Mouse (Mus musculus): ENCODE results near the gene Brca2. TPM values are rescaled to one million over a fixed set of nuclear protein-coding genes. Genes with fewer than 3 reads are reported as not detected.

Gene Brca2
- polyA plus RNA-seq (2015; fragmentation: Illumina TruSeq; extraction: RNeasy Lipid Tissue Mini Kit (QIAGEN cat#74804); ENCODE audit: low read depth, low replicate concordance): 3.9 TPM

DNA sequence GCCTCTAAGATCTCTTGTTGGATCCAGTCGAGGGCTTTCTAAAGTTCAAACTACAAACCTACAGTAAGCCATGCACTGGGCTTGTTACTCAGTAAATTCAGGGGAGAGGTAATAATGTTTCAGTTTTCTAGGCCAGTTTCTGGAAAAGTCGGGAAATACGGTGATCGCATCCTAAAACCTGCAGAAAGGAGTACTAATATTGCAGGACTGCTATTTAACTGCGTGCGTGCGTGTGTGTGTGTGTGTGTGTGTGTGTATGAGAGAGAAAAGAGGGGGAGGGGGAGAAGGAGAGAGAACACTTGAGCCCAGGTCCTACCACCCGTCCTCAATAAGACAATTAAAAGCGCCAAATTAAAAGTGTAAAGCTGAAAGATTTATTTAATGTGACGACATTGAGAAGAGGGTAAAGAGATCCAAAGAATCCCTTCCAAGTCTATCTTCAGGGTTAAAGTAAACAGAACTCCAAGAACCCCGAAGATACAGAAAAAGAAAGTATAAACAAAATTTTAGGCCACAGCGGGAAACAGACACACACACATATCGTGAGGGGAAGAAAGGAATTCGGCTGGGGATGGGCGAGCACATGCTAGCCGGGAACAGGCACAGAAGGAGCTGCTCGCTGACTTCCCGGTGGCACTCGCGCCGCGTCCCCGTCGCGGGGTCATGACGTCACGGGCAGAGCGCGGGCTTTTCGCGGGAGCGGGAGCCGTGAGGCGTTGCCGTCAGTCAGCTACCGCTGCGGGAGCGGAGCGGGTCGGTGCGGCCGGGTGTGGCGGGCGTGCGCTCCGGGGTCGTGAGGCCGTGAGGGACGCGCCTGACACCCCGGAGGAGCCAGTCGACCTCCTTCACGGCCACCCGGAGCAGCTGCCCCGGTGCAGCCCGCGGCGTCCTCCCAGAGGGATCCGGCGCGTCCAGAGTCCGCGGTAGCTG, at the start of gene Brca2:
Gene Brca2, plus strand, starts transcription at position 694 of the 930 bp plus-strand sequence.

DNA sequence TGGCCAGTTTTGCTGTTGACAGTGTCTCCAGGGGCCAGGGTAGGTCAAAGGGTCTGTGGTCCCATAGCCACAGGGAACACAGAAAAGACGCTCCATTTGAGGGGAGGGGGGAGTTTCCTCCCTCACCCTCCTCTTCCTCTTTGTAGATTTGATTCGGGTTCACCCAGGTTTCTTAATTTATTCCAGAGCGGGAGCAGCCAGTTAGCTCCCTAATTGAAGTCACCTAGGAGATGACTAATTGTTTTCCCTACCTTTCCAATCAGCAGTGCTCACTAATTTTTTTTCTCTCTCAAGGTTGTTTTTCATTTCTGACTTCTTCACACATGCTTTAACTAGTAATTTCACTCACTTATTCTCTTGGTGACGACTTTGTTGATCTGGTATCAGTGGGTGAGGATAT, 4.4 kb upstream of the Brca2 start, which contains the start of gene Zar1l:
Gene Zar1l, minus strand, starts transcription at position 101 of the 400 bp plus-strand sequence.

DNA sequence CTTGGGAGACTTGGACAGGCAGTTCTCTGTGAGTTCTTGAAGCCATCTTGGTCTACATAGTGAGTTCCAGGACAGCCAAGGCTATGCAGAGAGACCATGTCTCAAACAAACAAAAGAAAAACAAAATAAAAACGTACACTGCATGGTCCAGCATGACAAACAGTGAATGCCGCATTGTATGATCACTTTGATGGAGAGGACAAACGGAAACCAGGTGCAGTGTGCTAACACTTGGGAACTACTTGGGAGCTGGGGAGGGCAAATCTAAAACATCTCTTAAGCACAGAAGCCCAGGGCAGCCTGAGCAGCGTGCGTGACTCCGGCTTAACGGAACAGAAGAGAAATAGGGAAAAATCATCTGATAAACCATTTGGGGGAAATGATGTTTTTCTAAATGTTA, 74.7 kb downstream of the Brca2 start, which contains the start of gene N4bp2l1:
Gene N4bp2l1, minus strand, starts transcription at position 101 of the 400 bp plus-strand sequence.

Other genes starting within 250 kb of the Brca2 start
- gene Zar1l, start 4.5 kb upstream of the Brca2 start, polyA plus RNA-seq (2015; fragmentation: Illumina TruSeq; extraction: RNeasy Lipid Tissue Mini Kit (QIAGEN cat#74804); ENCODE audit: low read depth, low replicate concordance): 0.57 TPM
- 45.8 TPM for gene N4bp2l1, start 74.6 kb downstream of the Brca2 start, polyA plus RNA-seq (2015; fragmentation: Illumina TruSeq; extraction: RNeasy Lipid Tissue Mini Kit (QIAGEN cat#74804); ENCODE audit: low read depth, low replicate concordance)
- gene N4bp2l2, start 143.6 kb downstream of the Brca2 start, polyA plus RNA-seq (2015; fragmentation: Illumina TruSeq; extraction: RNeasy Lipid Tissue Mini Kit (QIAGEN cat#74804); ENCODE audit: low read depth, low replicate concordance): 39.6 TPM
- gene Pds5b, start 151.1 kb downstream of the Brca2 start, polyA plus RNA-seq (2015; fragmentation: Illumina TruSeq; extraction: RNeasy Lipid Tissue Mini Kit (QIAGEN cat#74804); ENCODE audit: low read depth, low replicate concordance): 48.5 TPM